Mouse (Mus musculus): ENCODE data around the gene Trim8.

GRCm38 (mm10) chr19:46484518-46484917 is 17.0 kb upstream of the Trim8 start:
- no peak for TF ChIP-seq CTCF (IDR thresholded peaks at IDR 0.05)
- TF ChIP-seq EP300 (IDR thresholded peaks at IDR 0.05): no peak; the same call in 1 of the 2 replicates

Data from lung, postnatal 0 days (tissue).